Mouse (Mus musculus) stomach, postnatal 0 days (tissue): ENCODE results near the gene Usp49. TPM values are rescaled to one million over a fixed set of nuclear protein-coding genes. Genes with fewer than 3 reads are reported as not detected.

ENCODE experiments used
- ATAC-seq: fragments of 200-750 bp; cut with Nextera tagmentation; 2 replicates; pipeline ENCODE4 v1.8.0; 2017; ENCODE audit not compliant: low FRiP score, low TSS enrichment
- DNase-seq: peaks from one replicate; pipeline ENCODE4 v3.0.0-alpha.2; 2016; ENCODE audit warnings: low spot score
- H3K27ac ChIP-seq: fragments of 300-500 bp; sonication (generic); replicated peaks from 2 replicates; pipeline ENCODE4 v1.5.1; 2014; ENCODE audit warnings: mild to moderate bottlenecking, control low read depth
- H3K27me3 ChIP-seq: fragments of 300-500 bp; sonication (generic); 2 replicates; pipeline ENCODE4 v1.6.1; 2014; ENCODE audit warnings: low read length; ENCODE audit not compliant: control insufficient read depth, insufficient read depth
- H3K36me3 ChIP-seq: fragments of 300-500 bp; sonication (generic); 2 replicates; pipeline ENCODE4 v1.6.1; 2014; ENCODE audit warnings: low read length, mixed read lengths; ENCODE audit not compliant: control insufficient read depth, insufficient read depth
- H3K4me1 ChIP-seq: fragments of 300-500 bp; sonication (generic); replicated peaks from 2 replicates; pipeline ENCODE4 v1.6.1; 2014; ENCODE audit warnings: antibody characterized with exemption; ENCODE audit not compliant: control insufficient read depth, insufficient read depth
- H3K4me2 ChIP-seq: fragments of 300-500 bp; sonication (generic); replicated peaks from 2 replicates; pipeline ENCODE4 v1.6.1; 2014; ENCODE audit warnings: low read depth, mild to moderate bottlenecking, control low read depth, moderate library complexity
- H3K4me3 ChIP-seq: fragments of 300-500 bp; sonication (generic); 2 replicates; pipeline ENCODE4 v1.5.1; 2014; ENCODE audit warnings: low read depth, low read length, control low read depth
- H3K9ac ChIP-seq: fragments of 300-500 bp; sonication (generic); 2 replicates; pipeline ENCODE4 v1.6.1; 2014; ENCODE audit warnings: mild to moderate bottlenecking, low read length, control low read depth, mixed read lengths
- H3K9me3 ChIP-seq: fragments of 300-500 bp; sonication (generic); 2 replicates; pipeline ENCODE4 v1.6.1; 2016; ENCODE audit warnings: low read length; ENCODE audit not compliant: control insufficient read depth
- CTCF ChIP-seq: IDR thresholded peaks from 2 replicates; pipeline ENCODE4 v1.5.1; 2016; ENCODE audit warnings: antibody characterized with exemption, low read depth, mild to moderate bottlenecking, moderate library complexity
- EP300 ChIP-seq: optimal IDR thresholded peaks from 2 replicates; pipeline ENCODE3; 2016; ENCODE audit warnings: antibody characterized with exemption
- WGBS: fragments of 180-500 bp; shearing (Covaris S2); extraction: QIAGEN DNeasy Blood & Tissue Kit; methylation state at CpG from one replicate; pipeline ENCODE4 v1.1.7; 2014; 5-methylcytosine and 5-hydroxymethylcytosine counted together
- polyA plus RNA-seq: library from polyadenylated mRNA; unstranded; fragments of >200 nt; fragmentation: Nextera tagmentation; extraction: Ambion mirVana; gene quantifications from 2 replicates; pipeline ENCODE4 v1.2.1, GENCODE M21; 2015

Gene Usp49
- polyA plus RNA-seq, 1 experiment from 2014 or later = 1.9 TPM

DNA sequence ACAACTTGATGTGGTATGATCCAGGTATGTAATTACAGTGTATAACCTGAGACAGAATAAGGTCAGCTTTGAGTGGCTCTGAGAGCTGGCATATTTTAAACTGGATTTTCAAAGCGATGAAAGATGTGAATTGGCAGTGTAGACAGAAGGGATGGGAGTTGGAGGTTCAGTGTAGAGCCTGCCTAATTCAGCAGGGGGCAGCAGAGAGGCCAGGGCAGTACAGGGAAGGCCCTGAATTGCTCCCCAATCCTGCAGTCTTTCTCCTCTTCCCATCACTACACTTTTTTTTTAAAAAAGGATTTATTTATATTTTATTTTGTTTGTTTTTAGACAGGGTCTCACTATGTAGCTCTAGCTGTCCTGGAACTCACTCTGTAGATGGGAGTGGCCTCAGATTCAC lies 16.5 kb upstream of the Usp49 start:
- Histone ChIP-seq H3K27me3 (no peaks in the 10 kb centered on the region), H3K9ac (no peak overlapping the region)
- WGBS = 83% methylated on average over 1 of the region's 1 CpGs

GRCm38 (mm10) chr17:47616119-47616518 lies 14.4 kb upstream of the Usp49 start:
- H3K27ac ChIP-seq = no peak overlapping the region
- no peaks in the 10 kb centered on the region for H3K9me3 ChIP-seq
- no peaks in the 10 kb centered on the region for H3K27me3 ChIP-seq
- DNase-seq (peak; percentile 7), ATAC-seq (no peak)
- H3K4me3 ChIP-seq = no peak overlapping the region
- WGBS = 95% methylated on average over 8 of the region's 8 CpGs
- H3K36me3 ChIP-seq = peaks cover 22% of the 10 kb centered on the region
- H3K4me1 ChIP-seq = 0 out of 2 replicates have a peak, but pooled peaks cover 4% of the 10 kb centered on the region
- H3K4me2 ChIP-seq = no peak overlapping the region
- no peak overlapping the region for H3K9ac ChIP-seq
- TF ChIP-seq EP300 (no peak), CTCF (no peak)

More for the DNA sequence above, 16.5 kb upstream of the Usp49 start:
- H3K36me3 ChIP-seq = peaks cover 17% of the 10 kb centered on the region
- no peak overlapping the region for H3K4me2 ChIP-seq
- H3K4me3 ChIP-seq = no peak overlapping the region
- H3K4me1 ChIP-seq = 0 out of 2 replicates have a peak, but pooled peaks cover 4% of the 10 kb centered on the region
- no peak for ATAC-seq
- no peaks in the 10 kb centered on the region for H3K9me3 ChIP-seq
- H3K27ac ChIP-seq = no peak overlapping the region
- peak; percentile 53 for DNase-seq
- TF ChIP-seq EP300 = no peak
- TF ChIP-seq CTCF = peak; percentile 71

- ATAC-seq (no peak), DNase-seq (no peak)
- WGBS = 90% methylated on average over 4 of the region's 4 CpGs
- Histone ChIP-seq H3K36me3 (peaks cover 22% of the 10 kb centered on the region), H3K9me3 (no peaks in the 10 kb centered on the region), H3K4me2 (no peak overlapping the region), H3K27ac (no peak overlapping the region), H3K9ac (no peak overlapping the region), H3K4me1 (0 out of 2 replicates have a peak, but pooled peaks cover 4% of the 10 kb centered on the region), H3K27me3 (no peaks in the 10 kb centered on the region), H3K4me3 (no peak overlapping the region)
- TF ChIP-seq EP300 (no peak), CTCF (no peak)
Measured at GRCm38 (mm10) chr17:47616652-47617051, 13.8 kb upstream of the Usp49 start.

DNA sequence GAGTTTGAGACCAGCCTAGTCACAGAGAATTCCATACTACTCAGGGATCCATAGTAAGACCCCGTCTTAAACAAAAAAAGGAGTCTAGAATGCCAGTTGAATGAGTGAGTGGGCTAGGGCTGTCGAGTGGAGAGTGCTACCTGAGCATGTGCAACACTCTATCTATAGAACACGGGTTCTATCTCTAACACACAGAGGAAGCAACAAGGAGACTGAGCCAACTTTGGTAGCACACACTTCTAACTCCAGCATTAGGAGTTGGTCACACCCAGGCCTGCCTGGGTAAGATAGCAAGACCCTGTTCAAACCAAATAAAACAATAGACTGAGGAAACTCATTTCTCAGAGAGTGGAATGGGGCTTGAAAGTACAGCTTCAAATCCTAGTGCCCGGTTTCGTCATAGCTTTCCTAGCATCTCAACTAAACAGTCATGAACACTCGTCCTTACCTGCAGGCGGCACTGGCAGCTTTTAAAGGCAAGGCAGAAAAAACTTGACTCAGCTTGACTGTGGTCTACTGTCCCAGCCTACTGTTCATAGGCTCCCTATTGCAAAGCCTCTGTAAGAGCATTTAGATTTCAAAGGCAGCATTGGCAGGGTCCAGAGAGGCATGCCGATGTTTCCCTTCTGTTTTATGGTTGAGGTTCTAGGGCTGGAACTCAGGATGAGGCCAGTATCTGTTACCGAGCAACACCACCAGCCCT lies 12.7 kb upstream of the Usp49 start:
- H3K4me3 ChIP-seq = no peak overlapping the region
- no peaks in the 10 kb centered on the region for H3K9me3 ChIP-seq
- no peaks in the 10 kb centered on the region for H3K4me1 ChIP-seq
- H3K4me2 ChIP-seq = no peak overlapping the region
- H3K36me3 ChIP-seq = peaks cover 28% of the 10 kb centered on the region
- H3K27me3 ChIP-seq = no peaks in the 10 kb centered on the region
- no peak for TF ChIP-seq EP300
- TF ChIP-seq CTCF = no peak
- H3K27ac ChIP-seq = no peak overlapping the region
- ATAC-seq (no peak), DNase-seq (no peak)
- 91% methylated on average over 9 of the region's 9 CpGs for WGBS
- no peak overlapping the region for H3K9ac ChIP-seq

DNA sequence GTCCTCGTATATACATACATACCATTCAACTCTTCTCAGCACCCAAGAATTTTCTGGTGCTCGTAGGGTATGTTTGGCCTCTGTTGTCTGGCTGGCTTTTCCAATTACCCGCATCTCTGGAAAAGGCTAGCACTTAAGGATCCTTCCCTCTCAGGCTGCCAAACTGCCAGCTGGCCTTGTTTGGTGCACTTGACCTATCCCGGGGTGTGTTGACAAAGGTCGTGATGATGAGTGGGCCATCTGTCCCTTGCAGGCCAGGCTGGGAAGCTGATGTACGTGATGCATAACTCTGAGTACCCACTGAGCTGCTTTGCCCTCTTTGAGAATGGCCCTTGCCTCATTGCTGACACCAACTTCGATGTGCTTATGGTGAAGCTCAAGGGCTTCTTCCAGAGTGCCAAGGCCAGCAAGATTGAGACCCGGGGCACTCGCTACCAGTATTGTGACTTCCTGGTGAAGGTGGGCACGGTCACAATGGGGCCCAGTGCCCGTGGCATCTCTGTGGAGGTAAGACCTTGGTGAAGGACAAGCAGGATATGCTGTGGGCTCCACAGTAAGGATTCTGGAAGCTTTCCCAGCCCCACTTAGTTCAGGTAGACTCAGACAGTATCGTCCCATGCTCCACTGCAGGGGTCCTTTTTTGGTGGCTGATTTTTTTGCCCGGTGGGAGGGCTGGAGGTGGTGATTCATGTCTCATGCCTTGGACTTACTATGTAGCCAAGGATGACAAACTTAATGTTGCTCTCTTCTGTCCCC lies 11.8 kb upstream of the Usp49 start:
- no peak for DNase-seq
- 79% methylated on average over 13 of the region's 13 CpGs for WGBS

More for the DNA sequence above, 11.8 kb upstream of the Usp49 start:
- no peaks in the 10 kb centered on the region for H3K4me1 ChIP-seq
- peaks cover 34% of the 10 kb centered on the region for H3K36me3 ChIP-seq
- no peak overlapping the region for H3K9ac ChIP-seq
- no peak overlapping the region for H3K27ac ChIP-seq
- ATAC-seq = no peak
- H3K27me3 ChIP-seq = no peaks in the 10 kb centered on the region
- no peak overlapping the region for H3K4me2 ChIP-seq
- TF ChIP-seq CTCF (no peak), EP300 (no peak)
- H3K4me3 ChIP-seq = no peak overlapping the region
- H3K9me3 ChIP-seq = no peaks in the 10 kb centered on the region
